Mouse (Mus musculus) lung, postnatal 0 days (tissue): ENCODE measurements at regions not wholly inside any gene's neighbourhood (a gene's known extent, or its start where the extent isn't known, plus 50 kb on each side); places are given as distances from the start of the nearest gene placed in this dataset.

Experiments used
- CTCF ChIP-seq: IDR thresholded peaks from 2 replicates; pipeline ENCODE4 v1.5.1; 2016; ENCODE audit warnings: antibody characterized with exemption, mild to moderate bottlenecking
- EP300 ChIP-seq: IDR thresholded peaks from 2 replicates; pipeline ENCODE4 v1.6.1; 2016; ENCODE audit warnings: antibody characterized with exemption, mild to moderate bottlenecking, control low read depth

DNA sequence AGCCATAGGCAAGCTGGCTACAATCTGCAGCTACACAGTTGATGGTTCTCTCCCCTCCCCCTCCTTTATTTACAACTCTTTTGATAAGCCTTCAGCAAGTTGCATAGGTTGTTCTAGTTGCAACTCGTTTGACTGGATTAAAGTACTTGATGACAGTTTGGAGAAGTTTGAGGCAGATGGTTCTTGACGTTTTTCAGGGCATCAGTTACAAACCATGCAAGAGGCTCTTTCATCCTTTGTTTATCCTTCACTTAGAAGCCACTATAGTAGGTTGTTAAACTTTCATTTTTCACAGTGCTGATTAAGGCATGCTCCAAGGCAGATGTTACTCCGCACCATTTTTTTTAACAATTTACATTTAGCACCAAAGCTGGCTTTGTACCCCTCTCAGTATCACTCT, 227.1 kb downstream of the Tox3 start:
- TF ChIP-seq CTCF (no peak), EP300 (no peak)
